Mouse (Mus musculus) intestine, postnatal 0 days (tissue): ENCODE measurements around the gene Col16a1. TPM values are rescaled to one million over a fixed set of nuclear protein-coding genes. Genes with fewer than 3 reads are reported as not detected.

Experiments
- ATAC-seq: fragments of 200-750 bp; cut with Nextera tagmentation; 2 replicates; pipeline ENCODE4 v1.8.0; 2017; ENCODE audit warnings: mild to moderate bottlenecking, moderate TSS enrichment, moderate library complexity
- H3K27ac ChIP-seq: fragments of 300-500 bp; sonication (generic); 2 replicates; pipeline ENCODE4 v1.5.1; 2014; ENCODE audit warnings: mild to moderate bottlenecking, low read depth, low read length, moderate library complexity
- H3K27me3 ChIP-seq: fragments of 300-500 bp; sonication (generic); replicated peaks from 2 replicates; pipeline ENCODE4 v1.6.1; 2014; ENCODE audit warnings: low read length, mixed read lengths; ENCODE audit not compliant: control insufficient read depth, insufficient read depth
- H3K36me3 ChIP-seq: fragments of 300-500 bp; sonication (generic); 2 replicates; pipeline ENCODE4 v1.6.1; 2014; ENCODE audit warnings: mild to moderate bottlenecking, moderate library complexity; ENCODE audit not compliant: control insufficient read depth, insufficient read depth
- H3K4me1 ChIP-seq: fragments of 300-500 bp; sonication (generic); replicated peaks from 2 replicates; pipeline ENCODE4 v1.6.1; 2014; ENCODE audit warnings: antibody characterized with exemption, low read length, mixed read lengths; ENCODE audit not compliant: control insufficient read depth, insufficient read depth
- H3K4me2 ChIP-seq: fragments of 300-500 bp; sonication (generic); replicated peaks from 2 replicates; pipeline ENCODE4 v1.6.1; 2014; ENCODE audit warnings: low read depth, mild to moderate bottlenecking, moderate library complexity
- H3K4me3 ChIP-seq: fragments of 300-500 bp; sonication (generic); 2 replicates; pipeline ENCODE4 v1.5.1; 2014; ENCODE audit warnings: low read depth, low read length
- H3K9ac ChIP-seq: fragments of 300-500 bp; sonication (generic); 2 replicates; pipeline ENCODE4 v1.6.1; 2014; ENCODE audit warnings: mild to moderate bottlenecking, low read depth, low read length
- H3K9me3 ChIP-seq: fragments of 300-500 bp; sonication (generic); 2 replicates; pipeline ENCODE4 v1.6.1; 2016; ENCODE audit warnings: mixed run types; ENCODE audit not compliant: control insufficient read depth
- CTCF ChIP-seq: sonication (generic); IDR thresholded peaks from 2 replicates; pipeline ENCODE4 v1.5.1; 2016; ENCODE audit warnings: low read depth, mild to moderate bottlenecking, control low read depth, antibody characterized with exemption, moderate library complexity
- WGBS: fragments of 180-500 bp; shearing (Covaris S2); extraction: QIAGEN DNeasy Blood & Tissue Kit; methylation state at CpG from one replicate; pipeline ENCODE4 v1.1.7; 2014; 5-methylcytosine and 5-hydroxymethylcytosine counted together
- polyA plus RNA-seq: library from polyadenylated mRNA; unstranded; fragments of >200 nt; fragmentation: Nextera tagmentation; extraction: Ambion mirVana; gene quantifications from 2 replicates; pipeline ENCODE4 v1.2.1, GENCODE M21; 2015

Gene Col16a1
- polyA plus RNA-seq, 1 experiment from 2014 or later: 25.6 TPM

DNA sequence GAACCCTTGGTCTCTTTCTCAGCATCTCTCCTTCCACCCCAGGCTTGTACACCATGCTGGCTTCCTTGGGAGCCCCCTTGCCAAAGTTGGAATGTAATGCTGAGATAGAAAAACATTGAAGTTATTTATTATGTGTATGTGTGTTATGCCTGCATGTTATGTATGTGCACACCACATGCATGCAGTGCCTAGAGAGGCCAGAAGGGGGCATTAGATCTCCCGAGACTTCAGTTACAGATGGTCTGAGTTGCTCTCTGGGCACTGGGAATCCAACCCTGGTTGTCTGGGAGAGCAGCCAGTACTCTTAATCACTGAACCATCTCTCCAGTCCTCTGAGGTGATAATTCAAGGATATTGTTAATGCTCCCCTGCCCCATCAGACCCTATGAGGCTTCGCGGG, 4.6 kb downstream of the Col16a1 start:
- 98% methylated on average over 3 of the region's 3 CpGs for WGBS
- H3K9ac ChIP-seq: no peak overlapping the region
- no peak overlapping the region for H3K4me2 ChIP-seq
- H3K36me3 ChIP-seq: no peaks in the 10 kb centered on the region; the same call in 1 of the 2 replicates
- H3K4me1 ChIP-seq: peaks cover 6% of the 10 kb centered on the region; the same call in 1 of the 2 replicates
- H3K27me3 ChIP-seq: 0 out of 2 replicates have a peak, but pooled peaks cover 6% of the 10 kb centered on the region
- H3K9me3 ChIP-seq: no peaks in the 10 kb centered on the region
- H3K27ac ChIP-seq: no peak overlapping the region
- ATAC-seq: no peak
- no peak overlapping the region for H3K4me3 ChIP-seq
- TF ChIP-seq CTCF: peak; percentile 41

DNA sequence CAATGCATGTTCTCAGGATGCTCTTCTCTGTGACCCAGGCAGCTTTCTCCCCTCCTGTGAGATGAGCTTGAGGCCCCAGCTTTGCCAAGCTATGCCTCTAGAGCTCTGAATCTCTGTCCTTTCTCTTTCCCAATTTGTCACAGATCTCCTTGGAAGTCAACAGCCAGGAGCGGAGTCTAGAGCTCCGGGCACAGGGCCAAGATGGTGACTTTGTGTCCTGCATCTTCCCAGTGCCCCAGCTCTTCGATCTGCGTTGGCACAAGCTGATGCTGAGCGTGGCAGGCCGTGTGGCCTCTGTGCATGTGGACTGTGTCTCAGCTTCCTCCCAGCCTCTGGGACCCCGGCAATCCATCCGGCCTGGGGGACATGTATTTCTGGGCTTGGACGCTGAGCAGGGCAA, 5.5 kb downstream of the Col16a1 start:
- ATAC-seq: no peak
- no peaks in the 10 kb centered on the region; the same call in 1 of the 2 replicates for H3K36me3 ChIP-seq
- TF ChIP-seq CTCF: no peak
- no peaks in the 10 kb centered on the region for H3K27me3 ChIP-seq
- peaks cover 6% of the 10 kb centered on the region; the same call in 1 of the 2 replicates for H3K4me1 ChIP-seq
- no peak overlapping the region for H3K4me3 ChIP-seq
- 92% methylated on average over 9 of the region's 9 CpGs for WGBS
- H3K4me2 ChIP-seq: no peak overlapping the region
- H3K9me3 ChIP-seq: no peaks in the 10 kb centered on the region
- no peak overlapping the region for H3K27ac ChIP-seq
- H3K9ac ChIP-seq: no peak overlapping the region

DNA sequence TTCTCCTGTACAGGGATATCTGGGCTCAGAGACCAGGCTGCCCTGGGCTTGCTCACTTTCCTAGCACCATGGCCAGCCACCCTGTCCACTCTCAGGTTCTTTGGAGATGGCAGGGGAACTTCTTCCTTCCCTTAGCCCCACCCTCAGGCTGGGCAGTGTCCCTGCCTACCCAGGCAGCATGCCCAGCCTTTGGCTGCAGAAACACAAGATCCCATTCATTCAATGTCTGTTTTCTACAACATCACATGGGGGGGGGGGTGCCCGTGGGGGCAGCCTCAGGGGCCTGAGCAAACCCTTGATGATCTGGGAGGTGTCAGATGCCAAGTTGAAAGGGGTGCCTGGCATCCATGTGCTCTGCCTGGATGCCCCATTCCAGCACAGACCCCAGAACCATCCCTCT, 7.1 kb downstream of the Col16a1 start:
- Histone ChIP-seq H3K9ac (no peak overlapping the region), H3K4me1 (peaks cover 6% of the 10 kb centered on the region; the same call in 1 of the 2 replicates), H3K4me2 (no peak overlapping the region), H3K9me3 (no peaks in the 10 kb centered on the region), H3K36me3 (peaks cover 3% of the 10 kb centered on the region; the same call in 1 of the 2 replicates), H3K27me3 (no peaks in the 10 kb centered on the region), H3K4me3 (no peak overlapping the region), H3K27ac (peak overlapping the region; percentile 35; the same call in 1 of the 2 replicates)
- WGBS: 36% methylated on average over 1 of the region's 1 CpGs
- TF ChIP-seq CTCF: no peak
- ATAC-seq: no peak

DNA sequence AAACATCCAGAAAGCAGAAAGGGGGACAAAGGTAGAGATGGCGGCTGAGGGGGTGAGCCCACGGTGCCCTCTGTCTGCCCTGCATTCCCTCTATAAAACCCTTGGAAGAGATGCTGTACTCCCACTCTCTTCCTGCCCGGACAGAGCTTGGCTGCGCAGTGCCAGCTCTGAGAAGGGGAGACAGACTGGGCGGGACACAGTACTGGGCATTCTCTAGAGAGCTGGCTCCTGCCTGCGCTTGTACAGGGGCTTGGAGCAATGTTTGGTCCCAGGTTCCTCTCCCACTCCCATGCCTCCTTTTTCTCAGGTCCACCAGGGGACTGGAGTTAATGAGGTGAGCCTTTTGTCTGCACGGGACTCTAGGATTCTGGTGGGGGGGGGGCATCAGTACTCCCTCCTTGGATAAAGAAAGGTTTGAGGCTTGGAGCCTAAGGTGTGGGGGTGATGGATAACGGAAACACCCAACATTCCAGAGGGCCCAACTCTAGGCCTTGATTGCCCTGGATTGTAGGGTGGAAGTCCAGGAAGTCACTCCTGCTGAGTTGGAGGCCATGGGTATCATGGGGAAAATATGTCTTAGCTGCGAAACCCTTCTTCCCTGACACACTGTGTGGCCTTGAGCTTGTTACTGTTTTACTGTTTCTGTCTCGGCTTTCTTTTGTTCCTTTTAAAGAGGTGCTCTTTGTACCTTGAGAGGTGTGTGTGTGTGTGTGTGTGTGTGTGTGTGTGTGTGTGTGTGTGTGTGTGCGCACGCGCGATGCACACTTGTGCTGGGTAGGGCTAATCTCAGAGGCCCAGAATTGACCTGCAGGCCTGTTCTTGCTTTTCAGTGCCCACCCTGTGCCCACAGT, 7.7 kb downstream of the Col16a1 start:
- Histone ChIP-seq H3K4me1 (peaks cover 6% of the 10 kb centered on the region; the same call in 1 of the 2 replicates), H3K4me3 (no peak overlapping the region), H3K9ac (no peak overlapping the region), H3K27ac (peak overlapping the region; percentile 35; the same call in 1 of the 2 replicates), H3K9me3 (no peaks in the 10 kb centered on the region), H3K4me2 (no peak overlapping the region), H3K36me3 (peaks cover 3% of the 10 kb centered on the region; the same call in 1 of the 2 replicates), H3K27me3 (no peaks in the 10 kb centered on the region)
- TF ChIP-seq CTCF: no peak
- 64% methylated on average over 14 of the region's 14 CpGs for WGBS
- peak; percentile 75 for ATAC-seq

DNA sequence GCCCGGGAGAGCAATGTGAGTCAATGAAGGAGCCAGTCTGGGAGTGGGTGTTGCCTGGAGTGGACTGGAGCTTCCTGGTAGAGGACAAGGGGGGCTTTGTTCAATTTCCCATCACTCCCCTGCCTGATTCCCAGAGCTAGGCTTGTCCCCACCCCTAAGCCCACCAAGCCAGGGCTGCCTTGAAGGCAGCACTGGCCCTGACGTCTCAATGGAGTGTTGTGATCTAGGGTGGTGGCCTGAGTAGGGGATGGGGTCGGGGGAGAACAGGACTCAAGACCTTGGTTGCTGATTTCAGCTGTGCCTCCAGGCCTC, 8.3 kb downstream of the Col16a1 start:
- H3K4me2 ChIP-seq: no peak overlapping the region
- no peaks in the 10 kb centered on the region for H3K9me3 ChIP-seq
- H3K36me3 ChIP-seq: peaks cover 3% of the 10 kb centered on the region; the same call in 1 of the 2 replicates
- peaks cover 6% of the 10 kb centered on the region; the same call in 1 of the 2 replicates for H3K4me1 ChIP-seq
- WGBS: 43% methylated on average over 3 of the region's 3 CpGs
- H3K4me3 ChIP-seq: no peak overlapping the region
- no peak overlapping the region; the same call in 1 of the 2 replicates for H3K27ac ChIP-seq
- ATAC-seq: peak; percentile 6; the same call in 1 of the 2 replicates
- no peak overlapping the region for H3K9ac ChIP-seq
- no peaks in the 10 kb centered on the region for H3K27me3 ChIP-seq
- no peak for TF ChIP-seq CTCF

DNA sequence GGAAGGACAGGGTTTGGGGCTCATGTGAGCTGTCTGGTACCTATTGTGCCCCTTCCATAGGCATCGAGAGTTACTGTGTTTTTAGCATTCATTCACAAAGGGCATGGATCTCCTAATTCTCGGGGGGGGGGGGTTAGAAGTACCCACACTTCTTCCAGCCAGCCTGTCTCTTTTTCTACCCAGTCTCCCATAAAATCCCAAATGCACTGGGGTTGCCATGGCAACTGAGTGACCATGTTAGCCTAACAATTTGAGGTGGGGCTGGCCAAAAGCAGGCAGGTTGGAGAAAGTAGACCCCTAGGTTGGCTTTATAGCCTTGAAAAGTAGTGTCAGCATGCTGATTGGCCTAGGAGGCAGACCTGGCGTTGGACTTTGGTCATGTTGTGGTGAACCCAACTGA, 8.8 kb downstream of the Col16a1 start:
- H3K36me3 ChIP-seq: peaks cover 3% of the 10 kb centered on the region; the same call in 1 of the 2 replicates
- no peak for TF ChIP-seq CTCF
- H3K27ac ChIP-seq: no peak overlapping the region

More for the DNA sequence above, 8.8 kb downstream of the Col16a1 start:
- Histone ChIP-seq H3K4me1 (peaks cover 6% of the 10 kb centered on the region; the same call in 1 of the 2 replicates), H3K9ac (no peak overlapping the region), H3K9me3 (no peaks in the 10 kb centered on the region), H3K4me3 (no peak overlapping the region), H3K4me2 (no peak overlapping the region), H3K27me3 (no peaks in the 10 kb centered on the region)
- WGBS: 76% methylated on average over 3 of the region's 3 CpGs
- no peak for ATAC-seq
